ENCODE assay signal across 8 mouse cellular contexts in the genomic region with DNA sequence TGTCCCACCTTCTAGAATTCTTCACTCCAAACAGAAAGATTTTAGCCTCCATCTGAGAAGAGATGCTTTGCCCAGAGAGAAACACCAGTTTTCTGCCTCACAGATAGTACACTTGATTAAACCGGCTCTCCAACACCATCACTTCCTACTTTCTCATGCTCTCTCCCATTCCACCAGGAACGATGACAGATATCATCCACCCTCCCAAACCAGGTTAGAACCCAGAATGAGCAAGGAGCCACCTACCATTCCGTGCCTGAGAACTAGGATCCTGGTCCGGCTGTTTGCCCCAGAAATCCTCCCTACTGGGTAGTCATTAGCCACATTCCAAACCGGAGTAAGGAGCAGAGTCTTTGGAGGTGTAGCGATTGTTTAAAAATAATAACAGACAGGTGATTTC. TPM values are rescaled to one million over a fixed set of nuclear protein-coding genes. Genes with fewer than 3 reads are reported as not detected.
A peak's percentile ranks its signal among the peaks of the same experiment; 100 is the strongest.
DNase-seq lines count a peak whose midpoint lies in the region; ATAC-seq lines count a peak whose summit lies in the region.

No protein-coding gene starts in this region.

- peaks cover 4% of the 10 kb centered on the region; the same call in 1 of the 2 replicates for H3K4me1 ChIP-seq in heart, embryonic 10.5 days
- peaks cover 21% of the 10 kb centered on the region for H3K4me1 ChIP-seq in forebrain, embryonic 16.5 days (replicated peaks; ENCODE audit: control insufficient read depth, insufficient read depth, low read length)
- H3K4me1 ChIP-seq in midbrain, embryonic 10.5 days, result peaks cover 40% of the 10 kb centered on the region

- H3K27ac ChIP-seq in heart, embryonic 10.5 days, result no peak overlapping the region
- H3K27ac ChIP-seq in forebrain, embryonic 16.5 days (ENCODE audit: low read length), result peak overlapping the region; percentile 90
- peak overlapping the region; percentile 87 for H3K27ac ChIP-seq in midbrain, embryonic 10.5 days (replicated peaks)

- no peaks in the 10 kb centered on the region for H3K9me3 ChIP-seq in heart, embryonic 10.5 days
- peaks cover 1% of the 10 kb centered on the region; the same call in 1 of the 2 replicates for H3K9me3 ChIP-seq in forebrain, embryonic 16.5 days (ENCODE audit: control insufficient read depth, low read length)
- peaks cover 8% of the 10 kb centered on the region; the same call in 1 of the 2 replicates for H3K9me3 ChIP-seq in midbrain, embryonic 10.5 days (replicated peaks)

- peak overlapping the region; percentile 46 for H3K4me3 ChIP-seq in heart, embryonic 10.5 days
- peak overlapping the region; percentile 66 for H3K4me3 ChIP-seq in forebrain, embryonic 16.5 days (replicated peaks; ENCODE audit: low read length)
- peak overlapping the region; percentile 54 for H3K4me3 ChIP-seq in midbrain, embryonic 10.5 days

- peak; percentile 13; the same call in 1 of the 2 replicates for ATAC-seq in forebrain, embryonic 16.5 days
- no peak for ATAC-seq in megakaryocyte, adult 5-6 weeks (ENCODE audit: poor library complexity, severe bottlenecking)

- peak overlapping the region; percentile 57 for H3K4me2 ChIP-seq in forebrain, embryonic 16.5 days (ENCODE audit: low read length)

- 38% methylated on average over 6 of the region's 6 CpGs for WGBS in heart, embryonic 10.5 days
- 7% methylated on average over 6 of the region's 6 CpGs for WGBS in forebrain, embryonic 16.5 days
- WGBS in midbrain, embryonic 10.5 days, result 17% methylated on average over 6 of the region's 6 CpGs

- H3K36me3 ChIP-seq in heart, embryonic 10.5 days, result no peaks in the 10 kb centered on the region
- no peaks in the 10 kb centered on the region for H3K36me3 ChIP-seq in forebrain, embryonic 16.5 days (ENCODE audit: control insufficient read depth, insufficient read depth)
- no peaks in the 10 kb centered on the region for H3K36me3 ChIP-seq in midbrain, embryonic 10.5 days

- H3K9ac ChIP-seq in forebrain, embryonic 16.5 days (replicated peaks; ENCODE audit: low read depth, low read length), result peak overlapping the region; percentile 77

- no peak for DNase-seq in heart, embryonic 10.5 days (ENCODE audit: low spot score)
- DNase-seq in heart, adult 11 months, result no peak
- peak; percentile 49 for DNase-seq in cerebellum, adult 11 months
- DNase-seq in midbrain, embryonic 10.5 days (ENCODE audit: low spot score), result peak; percentile 30
- DNase-seq in thymus, postnatal 25 days, result no peak
- no peak for DNase-seq in urinary bladder, postnatal 14 days (ENCODE audit: low spot score)

- no peaks in the 10 kb centered on the region for H3K27me3 ChIP-seq in heart, embryonic 10.5 days (ENCODE audit: insufficient read depth, poor library complexity, severe bottlenecking)
- H3K27me3 ChIP-seq in forebrain, embryonic 16.5 days (replicated peaks; ENCODE audit: control insufficient read depth, insufficient read depth, low read length), result no peaks in the 10 kb centered on the region
- no peaks in the 10 kb centered on the region for H3K27me3 ChIP-seq in midbrain, embryonic 10.5 days (ENCODE audit: low read depth, poor library complexity, severe bottlenecking)

RNA-seq across cellular contexts. Expression of a gene that starts 0.5 kb away (rescaled TPM):
- polyA plus RNA-seq in heart, embryonic 10.5 days (2016; fragmentation: Nextera tagmentation; extraction: Ambion mirVana), result 0.10 and 0.29 TPM in 2 replicates
- polyA plus RNA-seq in forebrain, embryonic 16.5 days (2015; fragmentation: Nextera tagmentation; extraction: Ambion mirVana), result 90.9 and 96.2 TPM in 2 replicates
- 14.9 and 36.6 TPM in 2 replicates for polyA plus RNA-seq in midbrain, embryonic 10.5 days (2016; fragmentation: Nextera tagmentation; extraction: Ambion mirVana)
- total RNA-seq in megakaryocyte, adult 5-6 weeks (2015), result not detected in 2 replicates
- total RNA-seq in megakaryocyte, adult 5-6 weeks (2017), result not detected in 2 replicates

Comparison
In these comparisons a context has a peak if more than half of its experiments do, and no peak if none do; other contexts are left out.
1. DNase-seq: peak in cerebellum, adult 11 months (single experiment) and midbrain, embryonic 10.5 days (single experiment); none in heart, embryonic 10.5 days (single experiment), heart, adult 11 months (single experiment), thymus, postnatal 25 days (single experiment) and urinary bladder, postnatal 14 days (single experiment).
2. RNA of a gene that starts 0.5 kb away (polyA plus RNA-seq): 90.9 to 96.2 TPM in forebrain, embryonic 16.5 days and 14.9 to 36.6 TPM in midbrain, embryonic 10.5 days; 0.10 to 0.29 TPM in heart, embryonic 10.5 days; every median in the first group is over 10 times any median in the second.
3. Peak in every context shown above with its lines, with median percentiles within 50 percentile points of each other: H3K4me3 ChIP-seq.